Mouse (Mus musculus) myocyte (in vitro differentiated cells): ENCODE data around the gene Fam184b.

ENCODE experiments used
- POLR2A ChIP-seq: IDR thresholded peaks from one replicate; pipeline ENCODE4 v1.6.1; 2011; ENCODE audit warnings: low read depth, mild to moderate bottlenecking, control low read depth, moderate library complexity; ENCODE audit not compliant: insufficient read length
- POLR2AphosphoS2 ChIP-seq: IDR thresholded peaks from one replicate; pipeline ENCODE4 v1.6.1; 2011; ENCODE audit warnings: low read depth, control low read depth; ENCODE audit not compliant: insufficient read length
- TCF12 ChIP-seq: IDR thresholded peaks from one replicate; pipeline ENCODE4 v1.6.1; 2011; ENCODE audit warnings: mild to moderate bottlenecking, control low read depth; ENCODE audit not compliant: poor library complexity, insufficient read depth, severe bottlenecking
- USF1 ChIP-seq: IDR thresholded peaks from one replicate; pipeline ENCODE4 v1.6.1; 2011; ENCODE audit warnings: low read depth, mild to moderate bottlenecking, control low read depth, moderate library complexity

GRCm38 (mm10) chr5:45491776-45492175 lies 147.6 kb downstream of the Fam184b start:
- TF ChIP-seq POLR2A: no peak
- TF ChIP-seq USF1: no peak
- no peak for TF ChIP-seq TCF12
- TF ChIP-seq POLR2AphosphoS2: no peak
